Mouse (Mus musculus) heart, embryonic 15.5 days (tissue): ENCODE measurements around the gene Slc17a8. TPM values are rescaled to one million over a fixed set of nuclear protein-coding genes. Genes with fewer than 3 reads are reported as not detected.
"Not testable (repeated sequence)": the region's sequence is repeated elsewhere in the genome, so short reads cannot be mapped to it uniquely, and the experiment has no call there.

ENCODE experiments used
- ATAC-seq: fragments of 200-750 bp; cut with Nextera tagmentation; replicated peaks from 2 replicates; pipeline ENCODE4 v1.8.0; 2017; ENCODE audit warnings: low read depth, moderate TSS enrichment; ENCODE audit not compliant: insufficient number of reproducible peaks, insufficient read depth, low FRiP score
- H3K27ac ChIP-seq: fragments of 300-500 bp; sonication (generic); 2 replicates; pipeline ENCODE4 v1.5.1; 2015; ENCODE audit warnings: mild to moderate bottlenecking, inconsistent platforms
- H3K27me3 ChIP-seq: fragments of 300-500 bp; sonication (generic); 2 replicates; pipeline ENCODE4 v1.6.1; 2015; ENCODE audit warnings: inconsistent platforms
- H3K36me3 ChIP-seq: fragments of 300-500 bp; sonication (generic); 2 replicates; pipeline ENCODE4 v1.6.1; 2015; ENCODE audit warnings: mild to moderate bottlenecking, inconsistent platforms
- H3K4me1 ChIP-seq: fragments of 300-500 bp; sonication (generic); replicated peaks from 2 replicates; pipeline ENCODE4 v1.6.1; 2015; ENCODE audit warnings: inconsistent platforms
- H3K4me2 ChIP-seq: fragments of 300-500 bp; sonication (generic); 2 replicates; pipeline ENCODE4 v1.6.1; 2015; ENCODE audit warnings: inconsistent platforms, mild to moderate bottlenecking, moderate library complexity
- H3K4me3 ChIP-seq: fragments of 300-500 bp; sonication (generic); 2 replicates; pipeline ENCODE4 v1.5.1; 2015; ENCODE audit warnings: mild to moderate bottlenecking, inconsistent platforms
- H3K9ac ChIP-seq: fragments of 300-500 bp; sonication (generic); 2 replicates; pipeline ENCODE4 v1.6.1; 2015; ENCODE audit warnings: mild to moderate bottlenecking, inconsistent platforms
- H3K9me3 ChIP-seq: fragments of 300-500 bp; sonication (generic); replicated peaks from 2 replicates; pipeline ENCODE4 v1.6.1; 2016; ENCODE audit warnings: inconsistent platforms
- WGBS: fragments of 180-500 bp; shearing (Covaris S2); methylation state at CpG from one replicate; pipeline ENCODE4 v1.1.7; 2015; ENCODE audit warnings: mixed read lengths; 5-methylcytosine and 5-hydroxymethylcytosine counted together
- polyA plus RNA-seq: library from polyadenylated mRNA; unstranded; fragments of >200 nt; fragmentation: Nextera tagmentation; extraction: Ambion mirVana; gene quantifications from 2 replicates; pipeline ENCODE4 v1.2.1, GENCODE M21; 2015

The Slc17a8 gene
- polyA plus RNA-seq, 1 experiment from 2014 or later, result 0.03 TPM

DNA sequence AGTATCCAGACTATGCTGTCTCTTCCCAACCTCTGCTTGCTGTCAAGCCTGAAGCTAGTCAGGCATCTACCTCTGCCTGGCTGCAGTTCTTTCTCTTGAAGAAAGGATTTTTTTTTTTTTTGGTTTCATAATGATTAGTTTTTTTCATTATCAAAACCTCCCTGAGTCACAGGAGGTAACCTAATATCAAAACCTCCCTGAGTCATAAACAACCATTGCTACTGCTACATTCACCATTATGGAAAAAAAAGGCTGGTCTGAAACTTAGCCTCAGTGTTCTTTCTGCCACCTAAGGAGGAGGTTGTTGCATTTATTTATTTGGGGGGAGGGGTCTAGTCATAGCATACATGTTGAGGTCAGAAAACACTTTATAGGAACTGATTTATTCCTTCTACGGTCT is 31.2 kb downstream of the Slc17a8 start:
- no peaks in the 10 kb centered on the region for H3K27me3 ChIP-seq
- WGBS, result 92% methylated on average over 1 of the region's 1 CpGs
- H3K4me1 ChIP-seq, result 0 out of 2 replicates have a peak, but pooled peaks cover 5% of the 10 kb centered on the region
- H3K36me3 ChIP-seq, result no peaks in the 10 kb centered on the region
- no peak overlapping the region for H3K27ac ChIP-seq
- H3K4me3 ChIP-seq, result no peak overlapping the region
- no peak for ATAC-seq
- H3K9me3 ChIP-seq, result no peaks in the 10 kb centered on the region
- H3K4me2 ChIP-seq, result no peak overlapping the region
- no peak overlapping the region for H3K9ac ChIP-seq

GRCm38 (mm10) chr10:89588708-89589107 is 32.3 kb downstream of the Slc17a8 start:
- WGBS, result 94% methylated on average over 1 of the region's 1 CpGs
- Histone ChIP-seq H3K4me2 (no peak overlapping the region), H3K27ac (no peak overlapping the region), H3K4me3 (no peak overlapping the region), H3K9ac (no peak overlapping the region), H3K27me3 (no peaks in the 10 kb centered on the region), H3K9me3 (no peaks in the 10 kb centered on the region), H3K4me1 (no peaks in the 10 kb centered on the region), H3K36me3 (no peaks in the 10 kb centered on the region)
- ATAC-seq, result no peak

GRCm38 (mm10) chr10:89584709-89585108 is 36.3 kb downstream of the Slc17a8 start:
- H3K9ac ChIP-seq, result no peak overlapping the region
- WGBS, result 85% methylated on average over 4 of the region's 4 CpGs
- no peak for ATAC-seq

DNA sequence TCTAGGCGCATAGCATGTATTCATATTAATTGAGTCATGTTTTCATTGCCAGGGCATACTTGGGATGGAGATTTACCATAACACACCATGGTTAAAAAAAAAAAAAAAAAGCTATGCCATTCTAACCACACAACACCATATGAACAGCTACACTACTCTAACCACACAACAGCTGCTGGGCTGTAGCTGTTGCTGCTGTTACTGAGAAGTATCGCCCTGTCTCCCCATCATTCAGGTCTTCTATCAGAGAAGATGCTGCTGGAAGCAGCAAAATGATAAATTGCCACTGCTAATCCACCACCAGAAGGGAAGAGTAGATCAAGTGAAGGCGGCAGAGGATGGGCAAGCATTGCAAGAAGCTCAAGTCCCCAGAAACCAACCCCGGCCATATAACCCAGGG is 42.3 kb downstream of the Slc17a8 start:
- Histone ChIP-seq H3K36me3 (no peaks in the 10 kb centered on the region), H3K27ac (no peak overlapping the region), H3K27me3 (no peaks in the 10 kb centered on the region), H3K9ac (no peak overlapping the region), H3K4me1 (no peaks in the 10 kb centered on the region), H3K4me2 (no peak overlapping the region), H3K4me3 (no peak overlapping the region), H3K9me3 (no peaks in the 10 kb centered on the region)
- no peak for ATAC-seq
- 79% methylated on average over 4 of the region's 4 CpGs for WGBS

More at GRCm38 (mm10) chr10:89584709-89585108, 36.3 kb downstream of the Slc17a8 start:
- Histone ChIP-seq H3K4me1 (no peaks in the 10 kb centered on the region), H3K36me3 (no peaks in the 10 kb centered on the region), H3K4me2 (no peak overlapping the region), H3K27me3 (no peaks in the 10 kb centered on the region), H3K27ac (no peak overlapping the region), H3K4me3 (no peak overlapping the region), H3K9me3 (no peaks in the 10 kb centered on the region)

DNA sequence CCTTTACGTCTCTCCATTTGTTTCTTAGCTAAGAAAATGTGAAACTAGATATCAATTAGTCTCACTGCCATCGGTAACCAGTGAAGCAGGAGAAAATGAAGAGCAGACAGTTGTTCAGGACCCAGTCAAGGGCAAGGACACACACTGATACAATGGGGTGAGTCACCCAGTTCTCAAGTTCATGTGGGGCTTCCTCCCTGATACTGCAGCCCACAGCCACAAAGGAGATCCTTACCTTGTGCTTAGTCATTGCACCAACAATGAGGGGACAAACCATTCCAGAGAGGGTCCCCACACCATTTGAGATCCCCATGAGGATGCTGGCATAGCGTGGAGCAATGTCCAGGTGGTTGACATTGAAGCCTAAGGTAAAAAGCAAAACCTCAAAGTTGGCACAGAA is 43.4 kb downstream of the Slc17a8 start:
- WGBS, result 76% methylated on average over 3 of the region's 3 CpGs
- Histone ChIP-seq H3K27me3 (no peaks in the 10 kb centered on the region), H3K36me3 (no peaks in the 10 kb centered on the region), H3K9ac (no peak overlapping the region), H3K4me3 (no peak overlapping the region), H3K27ac (no peak overlapping the region), H3K9me3 (no peaks in the 10 kb centered on the region), H3K4me1 (no peaks in the 10 kb centered on the region), H3K4me2 (no peak overlapping the region)
- ATAC-seq, result no peak

- ATAC-seq, result no peak
- no peaks in the 10 kb centered on the region for H3K36me3 ChIP-seq
- H3K4me1 ChIP-seq, result no peaks in the 10 kb centered on the region
- no peaks in the 10 kb centered on the region for H3K9me3 ChIP-seq
- no peak overlapping the region for H3K4me3 ChIP-seq
- H3K9ac ChIP-seq, result no peak overlapping the region
- H3K27ac ChIP-seq, result no peak overlapping the region
- 51% methylated on average over 3 of the region's 3 CpGs for WGBS
- no peak overlapping the region for H3K4me2 ChIP-seq
- no peaks in the 10 kb centered on the region for H3K27me3 ChIP-seq
These were observed 47.6 kb downstream of the Slc17a8 start for GRCm38 (mm10) chr10:89573421-89573820.

DNA sequence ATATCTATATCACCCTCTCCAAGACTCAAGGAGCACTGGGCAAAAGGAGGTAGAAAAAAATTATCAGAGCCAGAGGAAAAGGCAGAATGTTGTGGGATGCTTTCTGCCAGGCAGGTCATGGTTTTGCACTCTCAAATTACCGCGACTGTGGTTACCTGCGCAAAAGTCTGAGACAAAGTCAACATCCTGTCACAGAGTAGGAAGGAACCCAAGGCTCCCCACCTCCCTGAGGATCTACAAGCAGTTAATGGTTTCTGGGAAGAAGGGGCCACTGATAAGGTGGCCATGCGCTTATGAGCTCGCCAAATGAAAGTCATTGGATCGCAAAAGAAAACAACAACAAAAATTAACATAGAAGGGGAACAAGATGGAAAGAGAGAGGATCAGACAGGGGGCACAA is 48.1 kb downstream of the Slc17a8 start:
- Histone ChIP-seq H3K27ac (no peak overlapping the region), H3K9ac (no peak overlapping the region), H3K27me3 (no peaks in the 10 kb centered on the region), H3K4me2 (no peak overlapping the region), H3K9me3 (no peaks in the 10 kb centered on the region), H3K4me3 (no peak overlapping the region), H3K36me3 (no peaks in the 10 kb centered on the region), H3K4me1 (no peaks in the 10 kb centered on the region)
- 77% methylated on average over 6 of the region's 6 CpGs for WGBS
- ATAC-seq, result no peak

GRCm38 (mm10) chr10:89567391-89567790 is 53.7 kb downstream of the Slc17a8 start:
- Histone ChIP-seq H3K4me3 (no peak overlapping the region), H3K4me2 (no peak overlapping the region), H3K9me3 (no peaks in the 10 kb centered on the region), H3K27ac (no peak overlapping the region), H3K27me3 (no peaks in the 10 kb centered on the region), H3K4me1 (no peaks in the 10 kb centered on the region), H3K9ac (no peak overlapping the region), H3K36me3 (no peaks in the 10 kb centered on the region)
- 74% methylated on average over 2 of the region's 2 CpGs for WGBS
- ATAC-seq, result no peak

- Histone ChIP-seq H3K4me1 (no peaks in the 10 kb centered on the region), H3K27me3 (no peaks in the 10 kb centered on the region), H3K27ac (no peak overlapping the region), H3K4me3 (no peak overlapping the region), H3K36me3 (no peaks in the 10 kb centered on the region), H3K9ac (no peak overlapping the region), H3K4me2 (no peak overlapping the region), H3K9me3 (no peaks in the 10 kb centered on the region)
- no peak for ATAC-seq
- 83% methylated on average over 9 of the region's 9 CpGs for WGBS
These were observed 55.6 kb downstream of the Slc17a8 start for GRCm38 (mm10) chr10:89565301-89566022.

DNA sequence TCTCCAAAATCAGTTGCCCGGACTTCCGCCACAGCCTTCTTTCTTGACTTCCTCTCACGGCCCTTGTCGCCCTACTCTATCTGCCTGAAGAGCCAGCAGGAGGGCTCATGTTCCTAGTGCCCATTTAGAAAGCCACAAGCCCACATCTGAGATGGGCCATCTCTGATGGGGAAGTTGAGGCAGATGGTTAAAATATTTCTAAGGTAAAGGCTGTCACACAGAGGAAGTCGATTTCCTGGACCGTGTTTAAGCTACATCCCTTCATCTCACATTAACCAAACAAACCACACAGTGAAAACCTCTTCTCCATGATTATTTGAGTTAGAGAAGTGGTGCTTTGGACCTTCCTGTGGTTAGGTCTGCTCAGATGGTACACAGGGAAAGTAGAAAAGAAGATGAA is 58.9 kb downstream of the Slc17a8 start:
- Histone ChIP-seq H3K9ac (no peak overlapping the region), H3K36me3 (no peaks in the 10 kb centered on the region), H3K27me3 (no peaks in the 10 kb centered on the region), H3K9me3 (no peaks in the 10 kb centered on the region), H3K4me3 (no peak overlapping the region), H3K4me1 (no peaks in the 10 kb centered on the region), H3K27ac (no peak overlapping the region), H3K4me2 (no peak overlapping the region)
- WGBS, result 85% methylated on average over 6 of the region's 6 CpGs
- ATAC-seq, result no peak

DNA sequence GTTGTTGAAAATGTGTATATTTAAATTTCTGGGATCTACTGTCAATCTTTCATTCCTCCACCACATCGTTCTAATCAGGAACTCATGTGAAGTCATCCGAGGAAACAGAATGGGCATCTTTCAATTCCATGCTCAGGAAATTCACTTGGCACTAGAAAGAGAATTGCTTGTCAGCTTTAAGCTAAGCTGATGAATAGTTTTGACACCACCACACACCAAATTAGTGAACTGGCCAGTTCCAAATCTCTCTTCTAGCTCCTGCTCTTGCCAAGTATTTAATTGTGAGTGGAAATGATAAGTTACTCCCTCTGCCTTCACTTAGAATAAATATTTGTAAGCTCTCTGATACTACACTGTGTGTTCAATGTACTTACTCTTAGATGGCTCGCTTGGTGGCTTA is 61.7 kb downstream of the Slc17a8 start:
- H3K27me3 ChIP-seq, result no peaks in the 10 kb centered on the region
- 54% methylated on average over 3 of the region's 3 CpGs for WGBS

GRCm38 (mm10) chr10:89554885-89555284 is 66.2 kb downstream of the Slc17a8 start:
- not testable (repeated sequence) for H3K27ac ChIP-seq, H3K4me2 ChIP-seq, H3K9me3 ChIP-seq, H3K4me3 ChIP-seq, ATAC-seq, H3K27me3 ChIP-seq, H3K9ac ChIP-seq, H3K36me3 ChIP-seq, H3K4me1 ChIP-seq
- 78% methylated on average over 13 of the region's 13 CpGs for WGBS

More for the DNA sequence above, 61.7 kb downstream of the Slc17a8 start:
- Histone ChIP-seq H3K9me3 (no peaks in the 10 kb centered on the region), H3K4me2 (no peak overlapping the region), H3K4me3 (no peak overlapping the region), H3K4me1 (no peaks in the 10 kb centered on the region), H3K9ac (no peak overlapping the region), H3K36me3 (no peaks in the 10 kb centered on the region), H3K27ac (no peak overlapping the region)
- ATAC-seq, result no peak
